Mouse (Mus musculus) spleen, postnatal 4 days (tissue): ENCODE results near the gene Nadk2.

Source experiments
- DNase-seq, 2 experiments: peaks; one replicate each; pipeline ENCODE4 v3.0.0; 2022; ENCODE audit warnings: low spot score in 2 of 2

The Nadk2 gene

DNA sequence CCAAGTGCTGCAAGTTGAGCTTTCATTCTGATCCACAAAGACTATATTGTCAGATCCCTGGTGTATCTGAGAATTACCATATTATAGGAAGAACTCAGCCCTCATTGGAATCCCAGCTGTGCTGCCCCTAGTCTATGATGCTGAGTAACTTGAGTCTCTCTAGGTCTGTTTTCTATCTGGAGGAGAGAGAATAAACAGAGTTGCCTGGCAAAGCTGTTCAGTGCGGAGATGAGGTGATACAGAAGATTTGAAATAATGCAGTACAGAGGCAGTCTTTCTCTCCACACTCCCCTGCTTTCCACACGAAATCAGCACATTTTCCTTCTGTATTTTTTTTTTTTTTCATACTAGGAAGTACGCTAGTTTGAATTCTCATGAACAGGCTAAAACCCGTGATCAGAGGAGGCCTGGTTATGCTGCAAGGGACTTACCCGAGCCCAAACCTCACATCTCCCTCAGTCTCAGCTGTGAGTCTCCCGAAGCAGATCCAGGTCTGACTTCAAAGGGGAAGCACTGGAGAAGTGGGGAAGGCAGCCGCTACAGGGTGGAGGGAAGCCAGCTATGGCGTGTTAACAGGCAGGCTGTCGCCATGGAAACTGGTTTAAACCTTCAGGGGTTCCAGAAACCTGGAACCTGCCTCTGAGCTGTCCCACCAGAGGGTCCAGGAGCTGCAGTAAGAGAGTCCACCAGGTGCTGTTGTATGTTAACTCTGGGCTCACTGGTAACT is 59.9 kb downstream of the Nadk2 start:
- DNase-seq = no peak

DNA sequence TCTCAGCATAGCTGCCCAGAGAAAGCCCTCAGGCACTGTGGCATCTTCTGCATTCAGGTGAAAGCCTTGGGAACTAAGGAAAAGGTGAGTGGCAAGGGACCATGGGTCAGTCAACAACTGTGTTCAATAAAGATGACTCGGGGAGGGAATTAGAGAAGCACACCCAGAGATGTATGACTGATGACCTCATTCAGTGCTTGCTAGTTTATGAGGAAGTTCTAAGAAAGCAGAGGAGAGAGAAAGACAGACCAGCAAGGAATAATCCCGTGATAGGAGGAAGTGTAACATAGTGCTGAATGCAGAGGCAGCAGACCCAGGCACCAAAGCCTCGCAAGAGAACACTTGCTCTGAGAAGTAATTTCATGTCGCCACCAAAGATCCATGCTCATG is 60.4 kb downstream of the Nadk2 start:
- no peak for DNase-seq

DNA sequence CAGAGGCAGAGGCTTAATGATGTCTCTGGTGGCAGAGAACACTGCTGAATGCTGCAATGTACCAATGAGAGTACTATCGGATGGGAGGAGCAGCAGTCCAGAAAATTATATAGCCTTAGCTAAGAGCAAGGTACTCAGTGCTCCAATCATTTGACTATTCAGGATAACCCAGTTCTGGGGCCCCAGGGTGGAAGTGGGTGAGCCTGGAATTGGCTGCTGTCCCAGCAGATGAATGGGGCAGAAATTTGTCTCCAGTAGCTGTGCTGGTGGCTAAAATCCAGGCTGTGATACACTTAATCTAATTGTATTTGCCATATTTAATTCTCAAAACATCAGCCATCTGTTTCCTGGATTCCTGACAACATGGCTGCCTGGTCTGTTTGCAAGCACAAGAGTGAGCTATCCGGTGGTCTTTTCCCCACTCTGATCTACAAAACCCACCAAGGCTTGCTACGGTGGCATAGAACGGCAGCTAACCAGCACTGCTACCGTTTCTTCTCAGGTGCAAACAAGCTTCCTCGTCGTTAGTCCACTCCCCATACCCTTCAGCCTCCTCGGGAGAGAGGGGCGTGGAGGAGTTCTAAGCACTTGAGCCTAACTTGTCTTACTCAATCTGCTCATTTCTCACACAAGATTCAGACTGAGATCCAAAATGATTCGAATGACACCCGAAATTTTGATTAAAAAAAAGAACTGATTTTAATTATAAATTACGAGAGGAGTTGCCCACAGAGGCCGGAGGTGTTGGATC is 61.8 kb downstream of the Nadk2 start:
- DNase-seq = no peak

DNA sequence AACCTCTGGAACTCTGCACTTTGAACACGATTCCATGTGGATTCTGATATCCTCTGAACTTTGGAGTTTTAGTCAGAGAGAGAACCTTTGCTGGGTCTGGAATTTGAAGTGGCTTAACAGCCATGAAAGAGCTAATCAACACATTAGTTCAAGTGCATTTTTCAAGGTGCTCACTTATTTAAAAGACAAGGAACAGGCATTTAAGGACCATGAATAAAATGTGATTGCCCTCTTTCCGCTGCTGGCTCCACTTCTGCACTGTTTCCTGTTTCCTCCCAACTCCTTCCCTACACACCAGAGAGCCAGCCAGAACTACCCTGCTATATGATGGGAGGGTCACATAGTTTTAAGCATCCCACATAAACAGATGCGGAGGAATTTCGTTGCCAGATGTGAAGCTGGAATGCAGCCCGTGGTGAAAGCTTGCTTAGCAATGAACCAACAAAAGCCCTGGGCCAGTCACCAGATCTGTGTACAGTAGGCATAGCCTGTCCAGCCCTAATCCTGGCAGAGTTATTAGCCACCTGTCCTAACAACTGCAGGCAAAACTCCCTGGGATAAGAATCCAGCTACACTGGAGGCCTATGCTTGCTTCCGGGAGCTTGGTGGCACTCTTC is 63.9 kb downstream of the Nadk2 start:
- no peak for DNase-seq

DNA sequence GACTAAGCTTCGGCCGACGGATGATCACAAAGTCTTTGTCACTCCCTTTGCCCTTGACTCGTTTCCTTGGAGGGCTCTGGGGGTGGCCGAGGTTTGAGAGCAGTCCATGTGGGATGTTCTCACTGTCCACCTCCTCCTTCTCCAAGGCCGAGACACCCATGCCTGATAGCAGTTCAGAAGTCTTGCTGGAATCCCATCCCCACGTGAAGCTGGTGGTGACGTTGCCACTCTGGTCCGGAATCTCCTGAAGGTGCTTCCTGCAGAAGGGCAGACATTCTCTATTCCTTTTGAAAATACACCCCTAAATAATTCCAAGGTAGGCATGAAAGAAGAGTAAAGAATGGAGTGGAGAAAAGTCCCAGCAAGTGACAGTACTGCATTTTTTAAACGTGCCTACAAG is 68.4 kb downstream of the Nadk2 start:
- DNase-seq = no peak

DNA sequence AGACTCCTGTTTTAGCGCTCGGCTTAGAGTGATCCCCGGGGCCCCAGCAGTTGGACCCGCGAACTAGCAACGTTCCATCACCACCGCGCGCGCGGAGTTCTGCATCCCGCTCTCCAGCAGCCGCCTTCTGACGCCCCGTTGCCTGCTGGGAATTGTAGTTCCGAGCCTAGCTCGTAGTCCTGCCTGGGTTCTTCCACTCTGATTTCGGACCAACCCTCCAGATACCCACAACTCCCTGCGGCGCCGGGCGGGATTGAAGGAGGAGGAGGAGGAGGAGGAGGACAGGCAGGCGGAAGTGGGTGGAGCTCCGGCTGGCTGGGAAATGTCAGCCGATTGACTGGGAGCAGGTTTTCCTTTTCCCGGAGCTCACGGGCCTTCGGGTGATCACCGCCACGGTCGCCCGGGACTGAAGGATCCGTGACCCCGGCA is 69.2 kb downstream of the Nadk2 start, which contains the start of gene Lmbrd2:
TSS of gene Lmbrd2 (plus strand) at position 299 of the 429 bp plus-strand sequence.
- DNase-seq = peak; percentile 95 to 97

DNA sequence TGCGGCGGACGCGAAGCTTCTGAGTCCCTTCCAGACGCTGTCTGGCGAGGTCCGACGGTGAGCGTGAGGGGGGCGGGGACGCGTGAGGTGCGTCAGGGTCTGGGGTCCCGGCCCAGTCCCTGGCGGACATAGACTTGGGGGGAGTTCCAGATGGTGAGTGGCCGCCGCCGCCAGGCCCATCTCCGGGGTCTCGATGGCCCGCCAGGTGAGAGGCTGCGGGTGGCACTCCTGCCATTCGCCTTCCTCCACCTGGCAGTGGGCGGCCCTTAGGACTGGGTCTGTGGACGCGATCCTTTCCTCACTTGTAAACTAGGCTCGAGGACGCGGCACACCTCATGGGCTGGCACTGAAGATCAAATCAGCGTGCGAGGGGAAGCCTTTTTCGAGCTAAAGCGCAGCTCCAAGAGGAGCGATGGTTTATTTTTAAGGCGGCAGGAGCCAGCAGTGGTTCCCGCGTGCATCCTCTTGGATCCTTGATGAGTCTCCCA is 69.7 kb downstream of the Nadk2 start:
- peak in 1 of 2 experiments; percentile 51 for DNase-seq

DNA sequence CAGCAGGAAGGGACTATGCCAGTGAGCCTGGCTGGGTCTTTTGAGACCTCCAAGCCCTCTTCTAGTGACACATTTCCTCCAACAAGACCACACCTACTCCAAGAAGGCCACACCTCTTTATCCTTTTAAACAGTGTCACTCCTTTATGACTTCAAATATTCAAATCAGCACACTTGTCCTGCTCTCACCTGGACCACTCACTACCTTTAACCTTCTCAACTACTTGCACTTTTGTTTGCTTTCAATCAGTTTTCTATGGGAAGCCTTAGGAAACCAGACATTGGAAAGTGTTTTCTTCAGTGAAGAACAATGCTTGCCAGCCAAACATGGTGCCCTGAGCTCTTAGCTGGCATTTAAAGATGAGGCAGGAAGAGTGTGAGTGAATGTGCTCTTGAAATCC is 84.3 kb downstream of the Nadk2 start, which contains the start of gene Skp2:
TSS of gene Skp2 (minus strand) at position 101 of the 400 bp plus-strand sequence.
- no peak for DNase-seq
